8 mouse cellular contexts compared by ENCODE assay signal in genomic region chr14:54876539-54877047, GRCm38 (mm10). TPM values are rescaled to one million over a fixed set of nuclear protein-coding genes. Genes with fewer than 3 reads are reported as not detected.
DNase-seq lines count a peak whose midpoint lies in the region; ATAC-seq lines count a peak whose summit lies in the region.

No protein-coding gene starts in this region.

- peak overlapping the region; percentile 93 for H3K27ac ChIP-seq in hindbrain, embryonic 10.5 days

- H3K4me3 ChIP-seq in hindbrain, embryonic 10.5 days = peak overlapping the region; percentile 69

- peaks cover 26% of the 10 kb centered on the region for H3K4me1 ChIP-seq in hindbrain, embryonic 10.5 days (replicated peaks)

- no peaks in the 10 kb centered on the region for H3K9me3 ChIP-seq in hindbrain, embryonic 10.5 days

- DNase-seq in MEL-GATA-1-ER (ENCODE audit: extremely low read depth, low read depth) = peak; percentile 77
- peak; percentile 93 for DNase-seq in cerebellum, adult 9-10 months
- DNase-seq in hindbrain, embryonic 10.5 days (ENCODE audit: low spot score) = peak; percentile 88
- DNase-seq in layer of hippocampus, postnatal 25 days (ENCODE audit: extremely low spot score in 1 of 2, low spot score in 1 of 2) = peak; percentile 77 to 86
- DNase-seq in lung, postnatal 14 days = peak; percentile 85
- DNase-seq in retina, adult 2 months (ENCODE audit: low read depth, low spot score) = peak; percentile 82
- peak; percentile 83 for DNase-seq in thymus, postnatal 25 days

- peaks cover 21% of the 10 kb centered on the region for H3K27me3 ChIP-seq in hindbrain, embryonic 10.5 days (ENCODE audit: insufficient read depth, poor library complexity, severe bottlenecking)

- peak; percentile 84 for ATAC-seq in frontal cortex, adult (ENCODE audit: low TSS enrichment)

- under 1% methylated on average over 72 of the region's 72 CpGs for WGBS in hindbrain, embryonic 10.5 days

- no peaks in the 10 kb centered on the region for H3K36me3 ChIP-seq in hindbrain, embryonic 10.5 days

RNA-seq across cellular contexts. Expression of gene Ppp1r3e, which starts 0.8 kb away (rescaled TPM):
- 0.38 and 0.44 TPM in 2 replicates for polyA plus RNA-seq in hindbrain, embryonic 10.5 days (2016; fragmentation: Nextera tagmentation; extraction: Ambion mirVana)
- total RNA-seq in layer of hippocampus, postnatal 25 days (2021) = 10 to 100 TPM; 19.4 to 22.6 TPM

RNA-seq across cellular contexts. Expression of gene Homez, which starts 5.8 kb away (rescaled TPM):
- 19.7 and 22.7 TPM in 2 replicates for polyA plus RNA-seq in hindbrain, embryonic 10.5 days (2016; fragmentation: Nextera tagmentation; extraction: Ambion mirVana)
- total RNA-seq in layer of hippocampus, postnatal 25 days (2021) = 10 to 100 TPM; 21.9 to 23.6 TPM

RNA-seq across cellular contexts. Expression of gene Bcl2l2, which starts 6.6 kb away (rescaled TPM):
- 2.2 and 3.0 TPM in 2 replicates for polyA plus RNA-seq in hindbrain, embryonic 10.5 days (2016; fragmentation: Nextera tagmentation; extraction: Ambion mirVana)
- 100 to 1,000 TPM; 108 to 117 TPM for total RNA-seq in layer of hippocampus, postnatal 25 days (2021)

RNA-seq across cellular contexts. Expression of gene Gm20521, which starts 6.6 kb away (rescaled TPM):
- 0.29 TPM in 1 of 2 replicates, not detected in the other for polyA plus RNA-seq in hindbrain, embryonic 10.5 days (2016; fragmentation: Nextera tagmentation; extraction: Ambion mirVana)
- 10 to 100 TPM in 1 of 2 experiments, 1 to 10 TPM in 1; 3.1 to 13.8 TPM for total RNA-seq in layer of hippocampus, postnatal 25 days (2021)

RNA-seq across cellular contexts. Expression of gene Pabpn1, which starts 15.7 kb away (rescaled TPM):
- 160 TPM in 2 replicates for polyA plus RNA-seq in hindbrain, embryonic 10.5 days (2016; fragmentation: Nextera tagmentation; extraction: Ambion mirVana)
- 100 to 1,000 TPM; 193 to 262 TPM for total RNA-seq in layer of hippocampus, postnatal 25 days (2021)

Comparison
In these comparisons a context has a peak if more than half of its experiments do, and no peak if none do; other contexts are left out.
1. Peak in every context shown above with its lines: DNase-seq, ATAC-seq, H3K4me3 ChIP-seq and H3K27ac ChIP-seq.